Mouse (Mus musculus) spleen, adult 10 weeks (tissue): Measurements from ENCODE around the gene Taok2. TPM values are rescaled to one million over a fixed set of nuclear protein-coding genes. Genes with fewer than 3 reads are reported as not detected.

ENCODE experiments used
- polyA plus RNA-seq: library from polyadenylated mRNA; stranded (reverse); fragments of 350-450 nt; fragmentation: Illumina TruSeq; extraction: RNeasy Lipid Tissue Mini Kit (QIAGEN cat#74804); gene quantifications from one replicate; pipeline ENCODE4 v1.2.3, GENCODE M21; 2015; ENCODE audit warnings: low replicate concordance; ENCODE audit not compliant: insufficient read depth

The Taok2 gene
- polyA plus RNA-seq = 37.0 TPM

DNA sequence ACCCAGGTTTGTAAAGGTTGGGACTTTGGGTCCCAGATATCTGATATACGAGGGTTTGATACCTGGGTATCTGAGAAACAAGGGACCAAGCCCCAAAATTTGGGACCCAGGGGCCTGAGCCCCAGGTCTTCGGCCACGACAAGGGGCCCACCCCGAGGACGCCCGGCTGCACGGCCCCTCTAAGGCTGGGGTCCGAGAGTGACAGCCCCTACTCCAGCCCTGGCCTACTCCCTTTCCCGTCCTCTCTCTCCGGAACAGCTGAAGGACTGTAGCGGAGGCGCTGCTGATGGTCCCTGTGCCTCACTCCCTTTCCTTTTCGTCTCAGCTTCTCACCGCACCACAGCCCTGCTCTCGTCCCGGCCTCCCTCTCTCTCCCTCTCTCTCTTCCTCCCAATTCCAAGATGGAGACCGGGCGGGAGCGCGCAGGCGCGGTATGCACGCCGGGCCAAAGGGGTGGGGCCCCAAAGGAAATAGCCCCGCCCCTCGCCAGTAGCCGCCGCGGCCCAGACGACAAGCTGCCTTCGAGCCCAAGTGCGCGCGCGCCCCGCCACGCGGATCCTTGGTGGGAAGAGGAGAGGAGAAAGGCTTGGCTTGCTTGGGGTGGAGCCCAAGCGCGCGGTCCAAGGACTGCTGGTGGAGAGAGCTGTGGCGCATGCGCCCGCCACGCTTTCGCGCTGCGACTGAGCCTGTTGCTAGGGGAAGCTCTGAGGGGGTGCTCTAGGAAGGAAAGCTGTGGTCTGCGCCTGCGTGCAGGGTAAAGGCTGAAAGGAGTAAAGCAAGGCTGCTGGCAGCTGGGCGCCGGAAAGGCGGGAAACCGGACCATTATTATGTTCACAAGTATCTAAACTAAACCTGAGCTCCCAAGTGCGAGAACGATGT, at the start of gene Taok2:
Taok2 (minus strand) TSS at position 418 of the 879 bp plus-strand sequence.

DNA sequence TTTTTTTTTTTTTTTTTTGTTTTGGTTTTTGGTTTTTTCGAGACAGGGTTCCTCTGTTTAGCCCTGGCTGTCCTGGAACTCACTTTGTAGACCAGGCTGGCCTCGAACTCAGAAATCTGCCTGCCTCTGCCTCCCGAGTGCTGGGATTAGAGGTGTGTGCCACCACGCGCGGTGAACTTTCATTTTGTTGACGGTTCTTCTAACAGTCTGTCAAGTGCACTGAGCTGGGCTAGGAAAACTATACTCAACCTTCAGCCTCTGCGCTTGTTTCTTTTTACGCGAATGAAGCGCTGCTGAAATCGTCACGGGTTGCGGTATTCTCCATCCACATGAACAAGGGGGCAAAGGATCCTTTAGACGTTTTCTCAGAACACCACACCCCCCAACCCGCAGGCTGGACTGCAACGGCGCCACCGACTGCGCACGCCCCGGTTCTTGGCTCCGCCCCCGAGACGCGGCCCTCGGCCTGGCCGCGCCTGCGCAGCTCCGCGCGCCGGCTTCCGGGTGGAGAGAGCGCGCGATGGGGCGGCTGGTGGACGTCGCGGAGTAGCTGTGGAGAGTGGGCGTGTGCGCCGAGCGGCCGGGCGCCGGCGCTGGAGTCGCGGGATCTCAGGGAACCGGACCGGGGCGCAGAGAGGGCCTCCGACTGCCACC, 44.0 kb upstream of the Taok2 start, which contains the start of gene Kctd13:
Kctd13 (plus strand) TSS at position 496 of the 654 bp plus-strand sequence.

DNA sequence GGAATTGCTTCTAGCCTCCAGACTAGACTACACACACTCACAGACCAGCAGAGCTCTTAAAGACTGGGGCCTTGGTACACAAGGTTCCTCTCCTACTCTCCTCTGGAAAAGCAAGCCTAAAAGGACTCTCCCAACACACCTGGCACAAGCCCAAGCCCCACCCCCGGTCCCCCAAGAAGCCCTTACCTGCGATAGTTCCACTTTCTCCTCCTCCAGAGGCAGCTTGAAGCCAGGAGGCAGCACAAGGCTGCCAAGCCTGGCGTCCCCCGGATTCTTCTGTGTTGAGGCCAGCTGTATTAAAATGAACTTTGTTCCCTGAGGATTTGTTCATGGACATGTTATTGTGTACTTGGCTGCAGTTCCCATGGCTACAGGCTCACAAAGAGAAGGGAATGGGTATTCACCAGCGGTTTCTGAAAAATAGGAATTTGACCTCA, 38.1 kb upstream of the Taok2 start, which contains the start of gene Tmem219:
Tmem219 (minus strand) TSS at position 294 of the 437 bp plus-strand sequence.

DNA sequence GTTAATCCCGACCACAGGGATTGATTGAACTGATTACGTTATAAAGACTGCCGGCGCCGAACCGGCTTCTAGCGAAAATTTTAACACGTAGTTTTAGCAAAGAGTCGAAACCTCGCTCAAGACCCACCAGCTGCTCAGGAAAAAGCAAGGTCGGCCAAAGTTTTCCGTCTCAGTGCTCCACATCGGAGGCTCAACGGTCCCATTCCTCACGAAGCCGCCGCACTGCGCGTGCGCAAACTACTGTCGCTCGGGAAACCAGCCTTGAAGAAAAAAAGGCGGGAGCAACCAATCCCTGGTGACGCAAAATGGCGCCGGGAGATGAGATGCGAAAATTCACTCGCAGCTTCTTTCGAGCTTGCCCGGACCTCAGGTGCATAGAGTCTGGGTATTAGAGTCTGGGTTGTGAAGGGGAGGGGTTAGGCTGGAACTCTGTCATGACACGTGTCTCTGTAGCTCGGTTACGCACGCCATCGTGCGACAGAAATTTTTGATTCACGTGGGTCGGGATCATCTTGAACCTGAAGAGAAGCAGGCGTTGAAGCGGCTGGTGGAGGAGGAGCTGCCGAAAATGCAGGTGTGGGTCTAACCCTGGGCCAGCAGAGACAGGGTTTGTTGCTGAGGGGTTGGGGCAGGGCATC, 22.2 kb downstream of the Taok2 start, which contains the start of gene Ino80e:
Ino80e (minus strand) TSS at position 231 of the 638 bp plus-strand sequence.

DNA sequence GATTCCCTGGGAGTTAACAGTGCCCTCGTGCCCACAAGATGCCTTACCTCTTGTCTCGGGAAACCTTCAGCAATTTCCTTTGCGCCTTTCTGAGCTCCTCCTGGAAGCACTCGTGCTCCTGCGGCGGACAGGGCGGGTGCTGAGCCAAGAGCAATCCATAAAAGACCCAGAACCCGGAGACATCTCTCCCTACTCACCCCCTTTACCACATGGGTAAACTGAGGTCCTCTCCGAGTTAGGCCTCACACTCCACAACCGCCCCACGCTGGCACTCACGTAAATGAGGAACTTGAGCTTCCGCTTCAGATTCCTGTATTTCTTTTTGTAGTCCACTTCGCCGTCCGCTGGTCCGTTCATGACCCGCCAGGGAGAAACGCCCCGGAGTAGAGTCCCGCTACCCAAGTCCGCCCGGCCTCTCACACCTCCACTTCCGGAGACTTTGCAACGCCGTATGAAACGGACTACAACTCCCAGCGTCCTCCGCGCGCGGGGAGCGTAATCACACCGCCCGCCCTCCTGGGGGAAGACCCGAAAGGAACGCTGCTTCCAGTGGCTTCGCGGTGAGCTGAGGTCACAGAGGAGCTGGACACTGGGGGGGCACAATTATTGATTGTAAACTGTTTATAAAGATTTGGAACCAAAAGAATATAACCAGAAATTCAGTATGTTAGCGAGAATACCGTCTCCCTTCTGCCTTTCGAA, 22.9 kb downstream of the Taok2 start, which contains the start of gene Hirip3:
Hirip3 (plus strand) TSS at position 544 of the 702 bp plus-strand sequence.

DNA sequence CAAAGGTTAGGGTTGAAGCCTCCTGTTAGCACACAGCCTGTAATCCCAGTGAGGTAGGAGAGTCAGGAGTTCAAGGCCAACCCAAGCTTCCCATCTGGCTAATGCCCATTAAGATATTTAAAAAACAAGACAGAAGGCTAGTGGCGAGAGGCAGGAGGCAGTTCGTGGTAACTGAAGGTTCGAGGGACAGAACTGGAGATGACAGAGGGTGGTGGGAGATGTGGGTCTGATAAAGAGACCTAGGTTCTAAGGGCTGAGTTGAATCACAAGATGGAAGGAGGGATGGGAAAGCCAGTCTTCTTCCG, 37.4 kb downstream of the Taok2 start, which contains the start of gene Doc2a:
Doc2a (plus strand) TSS at position 301 of the 305 bp plus-strand sequence.

DNA sequence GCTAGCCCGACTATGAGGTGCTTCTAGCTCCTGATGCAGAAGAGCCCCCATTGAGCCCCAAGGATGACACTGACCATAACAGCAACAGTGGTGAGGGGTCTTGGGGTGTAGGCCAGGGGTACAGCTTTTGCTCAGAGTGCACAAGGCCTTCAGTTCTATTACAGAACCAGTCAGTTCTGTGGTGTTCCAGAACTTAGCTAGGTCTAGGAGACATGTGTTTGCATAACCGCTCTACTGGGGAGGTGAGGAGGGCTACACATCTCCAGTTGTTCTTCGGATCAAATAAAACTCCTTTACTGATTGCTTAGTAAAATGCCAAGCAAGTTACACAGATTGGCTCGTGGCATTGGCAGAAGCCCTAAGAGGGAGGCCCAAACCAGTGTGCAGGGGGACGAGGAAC, 53.0 kb downstream of the Taok2 start, which contains the start of gene 4930451I11Rik:
4930451I11Rik (minus strand) TSS at position 101 of the 400 bp plus-strand sequence.

Other genes with a start within 250 kb of the Taok2 start
- 30.5 TPM for gene Sgf29, start 235.4 kb downstream of the Taok2 start, polyA plus RNA-seq
- gene Sult1a1, start 208.3 kb downstream of the Taok2 start, polyA plus RNA-seq = 38.4 TPM
- 9.9 TPM for gene Bola2, start 189.3 kb downstream of the Taok2 start, polyA plus RNA-seq
- gene Slx1b, start 188.9 kb downstream of the Taok2 start, polyA plus RNA-seq = 7.6 TPM
- 1,014 TPM for gene Coro1a, start 176.9 kb downstream of the Taok2 start, polyA plus RNA-seq
- 58.8 TPM for gene Mapk3, start 125.1 kb downstream of the Taok2 start, polyA plus RNA-seq
- 8.9 TPM for gene Gdpd3, start 118.4 kb downstream of the Taok2 start, polyA plus RNA-seq
- 121 TPM for gene Ypel3, start 107.7 kb downstream of the Taok2 start, polyA plus RNA-seq
- gene Tbx6, start 103.2 kb downstream of the Taok2 start, polyA plus RNA-seq = 2.8 TPM
- 170 TPM for gene Ppp4c, start 92.2 kb downstream of the Taok2 start, polyA plus RNA-seq
- gene Fam57b, start 87.0 kb downstream of the Taok2 start, polyA plus RNA-seq = not detected
- not detected for gene 4930451I11Rik, start 53.1 kb downstream of the Taok2 start, polyA plus RNA-seq
- not detected for gene Doc2a, start 37.3 kb downstream of the Taok2 start, polyA plus RNA-seq
- gene Hirip3, start 22.7 kb downstream of the Taok2 start, polyA plus RNA-seq = 41.1 TPM
- 30.1 TPM for gene Ino80e, start 22.3 kb downstream of the Taok2 start, polyA plus RNA-seq
- 47.9 TPM for gene Tmem219, start 38.2 kb upstream of the Taok2 start, polyA plus RNA-seq
- 13.7 TPM for gene Kctd13, start 44.2 kb upstream of the Taok2 start, polyA plus RNA-seq
- not detected for gene Asphd1, start 64.9 kb upstream of the Taok2 start, polyA plus RNA-seq
- gene Sez6l2, start 65.9 kb upstream of the Taok2 start, polyA plus RNA-seq = 2.6 TPM
- 56.1 TPM for gene Cdipt, start 91.2 kb upstream of the Taok2 start, polyA plus RNA-seq
- 2.5 TPM for gene Cdiptos, start 91.4 kb upstream of the Taok2 start, polyA plus RNA-seq
- gene Mvp, start 129.9 kb upstream of the Taok2 start, polyA plus RNA-seq = 13.5 TPM
- not detected for gene Pagr1b, start 131.8 kb upstream of the Taok2 start, polyA plus RNA-seq
- 13.5 TPM for gene Pagr1a, start 132.6 kb upstream of the Taok2 start, polyA plus RNA-seq
- gene Gm42742, start 136.4 kb upstream of the Taok2 start, polyA plus RNA-seq = 20.9 TPM
- gene Prrt2, start 136.5 kb upstream of the Taok2 start, polyA plus RNA-seq = 3.2 TPM
- 111 TPM for gene Maz, start 142.3 kb upstream of the Taok2 start, polyA plus RNA-seq
- 10.6 TPM for gene Kif22, start 157.8 kb upstream of the Taok2 start, polyA plus RNA-seq
- gene Zg16, start 202.6 kb upstream of the Taok2 start, polyA plus RNA-seq = 6.7 TPM
- gene AI467606, start 206.7 kb upstream of the Taok2 start, polyA plus RNA-seq = 81.1 TPM
- gene Qprt, start 237.5 kb upstream of the Taok2 start, polyA plus RNA-seq = 4.2 TPM